Mouse (Mus musculus) MEL (cell line): ENCODE data around the gene Gm21976.
A peak's percentile ranks its signal among the peaks of the same experiment; 100 is the strongest.

ENCODE experiments used
- CHD2 ChIP-seq: IDR thresholded peaks from 2 replicates; pipeline ENCODE4 v1.6.1; 2011; ENCODE audit warnings: low read length, improper control_type of control experiment
- CTCF ChIP-seq, 3 experiments: IDR thresholded peaks in 2 of 3; conservative IDR thresholded peaks in 1 of 3; 2 replicates each; pipeline ENCODE4 v1.5.1; 2011 to 2012; ENCODE audit warnings: low read length in 3 of 3, low read depth in 2 of 3, mild to moderate bottlenecking in 2 of 3, improper control_type of control experiment in 1 of 3, inconsistent platforms in 1 of 3, mixed read lengths in 1 of 3, moderate library complexity in 1 of 3; ENCODE audit not compliant: control insufficient read depth in 1 of 3, insufficient read depth in 1 of 3, poor library complexity in 1 of 3, severe bottlenecking in 1 of 3
- EP300 ChIP-seq, 2 experiments: IDR thresholded peaks; 2 replicates each; pipeline ENCODE4 v1.6.1; 2011; ENCODE audit warnings: improper control_type of control experiment in 2 of 2, low read length in 2 of 2, low read depth in 1 of 2, mild to moderate bottlenecking in 1 of 2
- GABPA ChIP-seq: IDR thresholded peaks from 2 replicates; pipeline ENCODE4 v1.6.1; 2012; ENCODE audit warnings: low read depth, mild to moderate bottlenecking, inconsistent platforms, low read length, improper control_type of control experiment, moderate library complexity
- MXI1 ChIP-seq: IDR thresholded peaks from 2 replicates; pipeline ENCODE4 v1.6.1; 2011; ENCODE audit warnings: mild to moderate bottlenecking, low read depth, low read length, improper control_type of control experiment
- POLR2A ChIP-seq, 2 experiments: IDR thresholded peaks; 2 replicates each; pipeline ENCODE4 v1.6.1; 2011 to 2012; ENCODE audit warnings: low read length in 2 of 2, mild to moderate bottlenecking in 2 of 2, control low read depth in 1 of 2, improper control_type of control experiment in 1 of 2, low read depth in 1 of 2, moderate library complexity in 1 of 2; ENCODE audit not compliant: control insufficient read depth in 1 of 2, insufficient read depth in 1 of 2, poor library complexity in 1 of 2
- POLR2AphosphoS2 ChIP-seq: IDR thresholded peaks from 2 replicates; pipeline ENCODE4 v1.6.1; 2011; ENCODE audit warnings: low read length, improper control_type of control experiment
- RCOR1 ChIP-seq: IDR thresholded peaks from 2 replicates; pipeline ENCODE4 v1.6.1; 2012; ENCODE audit warnings: low read depth, mild to moderate bottlenecking, inconsistent platforms, low read length, improper control_type of control experiment
- SMC3 ChIP-seq: IDR thresholded peaks from 2 replicates; pipeline ENCODE4 v1.6.1; 2011; ENCODE audit warnings: low read depth, low read length, improper control_type of control experiment
- TAL1 ChIP-seq: IDR thresholded peaks from 2 replicates; pipeline ENCODE4 v1.6.1; 2012; ENCODE audit warnings: mild to moderate bottlenecking, inconsistent platforms, low read length, moderate library complexity, mixed read lengths
- UBTF ChIP-seq: IDR thresholded peaks from 2 replicates; pipeline ENCODE4 v1.6.1; 2012; ENCODE audit warnings: low read depth, mild to moderate bottlenecking, inconsistent platforms, low read length, improper control_type of control experiment, moderate library complexity, borderline replicate concordance; ENCODE audit not compliant: insufficient read depth
- USF1 ChIP-seq: IDR thresholded peaks from 2 replicates; pipeline ENCODE4 v1.6.1; 2014; ENCODE audit warnings: low read depth, mild to moderate bottlenecking, inconsistent platforms, low read length, improper control_type of control experiment, moderate library complexity

DNA sequence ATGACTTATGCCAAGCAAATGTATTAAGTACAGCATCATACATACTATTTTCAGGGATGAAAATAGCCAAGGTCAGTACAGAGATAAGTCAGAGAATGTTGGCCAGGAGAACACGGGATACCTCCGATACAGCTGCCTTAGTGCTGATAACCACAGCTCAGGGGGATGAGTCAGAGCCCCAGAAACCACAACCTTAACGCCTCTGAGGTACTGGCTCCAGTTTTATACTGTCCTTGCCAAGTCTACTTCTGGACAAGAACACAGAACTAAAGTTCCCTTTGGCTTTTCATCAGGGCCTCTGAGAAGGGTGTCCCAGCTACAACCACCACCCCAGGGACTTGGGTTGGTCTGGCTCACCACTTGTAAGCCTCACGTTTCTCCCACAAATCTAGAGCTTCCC is 4.0 kb upstream of the Gm21976 start:
- TF ChIP-seq EP300 (IDR thresholded peaks at IDR 0.05; ENCODE audit: low read depth in 1 of 2, low read length in 2 of 2) (peak; percentile 99 to 100), GABPA (no peak), TAL1 (peak; percentile 99), CTCF (IDR thresholded peaks at IDR 0.05 in 2 of 3, conservative IDR thresholded peaks at IDR 0.05 in 1 of 3; ENCODE audit: control insufficient read depth in 1 of 3, insufficient read depth in 1 of 3, low read depth in 2 of 3, low read length in 3 of 3, poor library complexity in 1 of 3, severe bottlenecking in 1 of 3) (no peak), POLR2A (IDR thresholded peaks at IDR 0.05; ENCODE audit: control insufficient read depth in 1 of 2, insufficient read depth in 1 of 2, low read depth in 1 of 2, low read length in 2 of 2, poor library complexity in 1 of 2) (no peak), CHD2 (peak; percentile 19; the same call in 1 of the 2 replicates), USF1 (no peak), POLR2AphosphoS2 (peak; percentile 31; the same call in 1 of the 2 replicates), RCOR1 (peak; percentile 95), UBTF (no peak), MXI1 (no peak), SMC3 (no peak)
